Mouse (Mus musculus): ENCODE measurements around the gene Ubald2.
"Not testable (repeated sequence)": the region's sequence is repeated elsewhere in the genome, so short reads cannot be mapped to it uniquely, and the experiment has no call there.

Ubald2 gene

GRCm38 (mm10) chr11:116433356-116434286 lies at the start of gene Ubald2:
Ubald2 (plus strand) TSS chr11:116434094.
- DNase-seq = peak; percentile 99 to 100

GRCm38 (mm10) chr11:116384171-116384570 lies 49.7 kb upstream of the Ubald2 start:
- DNase-seq = no peak

- DNase-seq = no peak
These were observed 47.9 kb upstream of the Ubald2 start for GRCm38 (mm10) chr11:116385999-116386398.

- DNase-seq = no peak
These were observed 46.5 kb upstream of the Ubald2 start for GRCm38 (mm10) chr11:116387086-116388071.

GRCm38 (mm10) chr11:116388841-116389480 lies 44.9 kb upstream of the Ubald2 start:
- peak; percentile 28 to 61 for DNase-seq

- DNase-seq = no peak
These were observed 39.1 kb upstream of the Ubald2 start for GRCm38 (mm10) chr11:116394769-116395168.

- DNase-seq = no peak
These were observed 37.5 kb upstream of the Ubald2 start for GRCm38 (mm10) chr11:116396276-116396933.

GRCm38 (mm10) chr11:116396934-116397330 lies 37.0 kb upstream of the Ubald2 start:
- no peak for DNase-seq

- no peak for DNase-seq
These were observed 36.2 kb upstream of the Ubald2 start for GRCm38 (mm10) chr11:116397517-116398347.

- no peak for DNase-seq
These were observed 35.6 kb upstream of the Ubald2 start for GRCm38 (mm10) chr11:116398348-116398677.

GRCm38 (mm10) chr11:116400560-116400959 lies 33.3 kb upstream of the Ubald2 start:
- DNase-seq = no peak

GRCm38 (mm10) chr11:116405601-116406000 lies 28.3 kb upstream of the Ubald2 start:
- DNase-seq = no peak

GRCm38 (mm10) chr11:116406231-116406728 lies 27.6 kb upstream of the Ubald2 start:
- no peak for DNase-seq

GRCm38 (mm10) chr11:116409008-116409407 lies 24.9 kb upstream of the Ubald2 start:
- no peak for DNase-seq

GRCm38 (mm10) chr11:116410415-116410814 lies 23.5 kb upstream of the Ubald2 start:
- DNase-seq = not testable (repeated sequence)

- no peak for DNase-seq
These were observed 22.3 kb upstream of the Ubald2 start for GRCm38 (mm10) chr11:116411582-116411981.

GRCm38 (mm10) chr11:116412028-116412827 lies 21.7 kb upstream of the Ubald2 start:
- DNase-seq = no peak

GRCm38 (mm10) chr11:116412904-116413630 lies 20.8 kb upstream of the Ubald2 start, which contains the start of gene Rnf157:
Rnf157 (minus strand) TSS chr11:116413032.
- peak; percentile 71 to 72 for DNase-seq

- no peak for DNase-seq
These were observed 20.3 kb upstream of the Ubald2 start for GRCm38 (mm10) chr11:116413631-116414022.
